Mouse (Mus musculus) cerebral cortex, adult 2 months (tissue): ENCODE results near the gene Tmem121b.

ENCODE experiments used
- WGBS: fragments of 180-500 bp; shearing (Covaris S2); methylation state at CpG from one replicate; pipeline ENCODE4 v1.1.7; 2018; 5-methylcytosine and 5-hydroxymethylcytosine counted together

Tmem121b gene

GRCm38 (mm10) chr6:120493374-120494181 lies at the start of gene Tmem121b:
Gene Tmem121b (minus strand): TSS chr6:120493807.
- 2% methylated on average over 74 of the region's 84 CpGs for WGBS

DNA sequence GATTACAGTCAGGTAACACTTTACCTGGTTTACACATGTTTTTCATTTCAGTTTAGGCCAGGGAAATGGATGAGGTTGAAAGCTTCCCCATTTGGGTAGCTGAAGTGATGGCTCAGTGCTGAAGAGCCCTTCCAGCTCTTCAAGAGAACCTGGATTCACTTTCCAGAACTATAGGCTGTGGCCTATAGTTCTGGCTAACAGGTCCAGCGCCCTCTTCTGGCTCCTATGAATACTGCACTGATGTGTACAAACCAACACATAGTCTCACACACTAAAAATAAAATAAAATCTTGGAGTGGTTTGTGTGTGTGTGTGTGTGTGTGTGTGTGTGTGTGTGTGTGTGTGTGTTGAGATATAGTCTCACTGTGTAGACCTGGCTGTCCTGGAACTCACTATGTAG lies 48.5 kb upstream of the Tmem121b start:
- 4% methylated on average over 1 of the region's 1 CpGs for WGBS

DNA sequence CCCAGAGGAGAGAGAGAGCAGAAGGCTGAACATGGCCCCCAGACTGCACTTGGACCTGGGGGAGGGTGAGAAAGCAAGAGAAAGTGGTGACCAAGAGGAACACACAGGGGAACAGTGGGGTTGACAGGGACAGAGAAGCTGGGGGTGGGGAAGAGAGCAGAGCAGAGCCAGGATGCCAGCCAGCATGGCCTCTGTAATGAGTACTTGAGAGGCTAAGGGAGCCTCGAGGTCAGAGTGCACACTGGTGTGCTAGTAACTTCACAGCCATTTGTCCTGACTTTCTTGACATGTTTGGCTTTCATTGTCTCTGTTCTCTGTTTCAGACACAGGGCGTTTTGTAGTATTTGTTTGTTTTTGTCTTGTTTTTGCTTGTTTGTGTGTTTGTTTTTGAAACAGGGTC lies 47.8 kb upstream of the Tmem121b start:
- WGBS, result 69% methylated on average over 2 of the region's 2 CpGs

GRCm38 (mm10) chr6:120539781-120540231 lies 46.2 kb upstream of the Tmem121b start:
- WGBS, result 61% methylated on average over 10 of the region's 10 CpGs

- WGBS, result 8% methylated on average over 16 of the region's 16 CpGs
Observed at GRCm38 (mm10) chr6:120539132-120539759, 45.6 kb upstream of the Tmem121b start.

- 80% methylated on average over 2 of the region's 2 CpGs for WGBS
Observed at GRCm38 (mm10) chr6:120536337-120536736, 42.7 kb upstream of the Tmem121b start.

- WGBS, result 80% methylated on average over 1 of the region's 1 CpGs
Observed at GRCm38 (mm10) chr6:120532594-120532993, 39.0 kb upstream of the Tmem121b start.

DNA sequence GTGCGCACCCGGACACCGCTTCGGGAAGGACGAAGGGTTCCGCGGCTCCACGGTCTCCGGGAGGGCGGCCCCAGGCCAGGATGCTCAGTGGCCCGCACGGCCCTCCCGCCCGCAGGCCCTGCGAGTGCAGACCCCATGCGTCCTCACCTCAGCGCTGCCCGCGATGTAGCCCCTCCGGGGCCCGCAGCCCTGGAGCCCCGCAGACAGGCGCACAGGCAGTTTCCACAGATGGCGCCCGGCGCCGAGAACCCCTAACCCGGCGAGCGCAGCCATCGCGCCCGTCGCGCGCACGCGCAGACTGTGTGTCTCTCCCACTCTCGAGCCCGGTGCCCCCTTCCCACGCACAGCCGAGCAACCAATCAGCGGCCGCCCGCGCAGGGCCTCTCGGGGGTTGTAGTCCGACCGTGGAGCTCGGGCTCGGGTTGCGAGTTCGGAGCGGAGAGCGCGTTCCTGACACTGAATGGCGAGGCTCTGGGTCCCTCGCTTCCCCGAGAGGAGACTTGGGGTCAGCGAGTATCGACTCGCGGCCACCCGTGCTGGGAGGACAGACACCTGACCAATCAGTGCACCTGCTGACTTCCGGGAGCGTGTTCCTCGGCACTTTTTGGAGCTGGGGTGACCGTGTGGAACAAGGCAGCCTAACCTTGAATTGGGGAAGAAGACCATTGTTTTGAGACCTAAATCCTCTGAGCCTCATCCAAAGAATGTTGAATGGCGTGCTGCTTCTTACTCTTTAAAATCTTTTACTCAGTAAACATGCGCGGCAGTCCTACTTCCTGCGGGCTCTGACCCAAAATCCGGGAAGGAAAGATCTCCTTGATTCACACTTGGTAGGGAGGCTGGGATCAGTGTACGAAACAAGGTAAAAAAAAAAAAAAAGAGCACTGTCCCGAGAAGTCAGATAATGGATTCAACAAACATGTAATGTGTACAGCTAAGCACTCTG lies 37.7 kb upstream of the Tmem121b start, which contains the start of gene Hdhd5:
Hdhd5 (minus strand) TSS at position 300 of the 946 bp plus-strand sequence.
- under 1% methylated on average over 75 of the region's 75 CpGs for WGBS

- 57% methylated on average over 4 of the region's 4 CpGs for WGBS
Observed at GRCm38 (mm10) chr6:120529123-120529522, 35.5 kb upstream of the Tmem121b start.

GRCm38 (mm10) chr6:120524796-120525195 lies 31.2 kb upstream of the Tmem121b start:
- WGBS, result 84% methylated on average over 5 of the region's 5 CpGs

- WGBS, result 91% methylated on average over 5 of the region's 5 CpGs
Observed at GRCm38 (mm10) chr6:120519647-120520046, 26.0 kb upstream of the Tmem121b start.

DNA sequence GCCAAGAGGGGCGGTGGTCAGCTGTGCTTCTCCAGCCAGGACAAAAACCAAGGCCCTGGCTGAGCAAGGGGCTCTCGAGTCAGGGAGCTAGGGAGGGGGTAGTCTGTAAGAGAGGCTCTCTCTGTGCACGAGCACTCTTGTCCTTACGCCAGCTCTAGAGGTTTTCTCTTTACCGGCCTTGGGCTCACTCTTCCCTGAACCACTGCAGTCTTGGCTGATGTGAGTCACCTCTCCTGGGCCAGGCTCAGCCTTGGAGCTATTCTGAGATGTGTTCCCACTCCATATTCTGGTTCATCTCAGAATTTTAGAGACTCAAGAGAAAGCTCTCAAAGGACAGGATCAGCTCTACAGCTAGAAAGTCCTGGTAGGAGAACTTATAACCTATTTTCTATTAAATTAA lies 23.7 kb upstream of the Tmem121b start:
- 52% methylated on average over 5 of the region's 5 CpGs for WGBS

- WGBS, result 86% methylated on average over 6 of the region's 6 CpGs
Observed at GRCm38 (mm10) chr6:120516879-120517278, 23.3 kb upstream of the Tmem121b start.

DNA sequence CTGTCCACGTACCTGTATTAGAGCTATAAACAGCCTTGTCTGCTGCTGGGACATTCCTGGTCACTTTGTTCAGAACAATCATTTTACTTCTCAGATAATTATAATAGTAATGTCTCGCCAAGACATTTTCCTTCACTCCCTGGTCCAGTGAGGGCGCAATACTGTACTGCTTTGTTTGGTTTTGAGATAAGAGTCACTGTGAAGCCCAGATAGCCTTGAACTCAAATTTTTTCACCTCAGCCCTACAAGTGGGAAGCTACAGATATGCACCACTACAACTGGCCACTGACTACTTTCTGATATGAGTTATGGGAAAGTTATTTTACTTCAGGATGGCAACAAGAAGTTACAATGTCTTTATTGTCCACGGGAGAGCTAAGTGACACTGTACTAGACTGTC lies 22.8 kb upstream of the Tmem121b start:
- WGBS, result 93% methylated on average over 4 of the region's 4 CpGs

DNA sequence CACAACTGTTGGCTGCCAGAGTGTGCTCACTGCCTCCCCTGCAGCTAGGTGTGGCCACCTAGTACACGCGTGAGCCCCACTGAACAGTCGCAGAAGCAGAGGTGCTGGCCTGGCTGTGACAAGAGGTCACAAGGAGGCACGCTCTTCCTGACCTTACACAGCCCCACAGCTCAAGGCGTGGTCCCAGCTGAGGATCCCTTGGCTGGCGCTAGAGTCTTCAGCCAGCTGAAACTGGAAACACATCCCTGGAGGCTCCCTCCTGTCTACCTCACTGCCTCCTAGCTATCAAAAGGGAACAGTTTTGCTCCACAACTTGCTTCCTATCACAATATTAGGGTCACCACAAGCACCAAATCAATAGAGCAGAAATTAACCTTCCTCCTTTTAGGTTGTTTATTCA lies 17.6 kb upstream of the Tmem121b start:
- 87% methylated on average over 6 of the region's 6 CpGs for WGBS

DNA sequence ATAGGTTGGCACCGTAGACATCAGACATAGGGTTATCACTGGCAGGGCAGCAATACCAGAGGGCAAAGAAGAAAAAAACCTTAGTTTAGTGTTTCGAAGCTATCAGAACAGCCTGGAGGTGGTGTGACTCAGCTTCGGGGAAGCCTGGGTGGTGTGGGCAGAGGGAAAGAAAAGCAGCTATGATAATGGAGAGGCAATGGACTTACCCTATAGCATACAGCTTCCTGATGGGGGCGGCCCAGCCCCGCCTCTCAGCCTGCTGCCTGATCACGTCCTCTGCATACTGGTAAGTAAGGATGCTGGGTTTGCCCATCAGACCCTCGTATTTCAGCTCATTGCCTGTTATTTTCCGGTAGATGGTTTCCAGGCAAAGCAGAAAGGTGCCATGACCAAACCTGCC lies 16.8 kb upstream of the Tmem121b start:
- 46% methylated on average over 8 of the region's 8 CpGs for WGBS

DNA sequence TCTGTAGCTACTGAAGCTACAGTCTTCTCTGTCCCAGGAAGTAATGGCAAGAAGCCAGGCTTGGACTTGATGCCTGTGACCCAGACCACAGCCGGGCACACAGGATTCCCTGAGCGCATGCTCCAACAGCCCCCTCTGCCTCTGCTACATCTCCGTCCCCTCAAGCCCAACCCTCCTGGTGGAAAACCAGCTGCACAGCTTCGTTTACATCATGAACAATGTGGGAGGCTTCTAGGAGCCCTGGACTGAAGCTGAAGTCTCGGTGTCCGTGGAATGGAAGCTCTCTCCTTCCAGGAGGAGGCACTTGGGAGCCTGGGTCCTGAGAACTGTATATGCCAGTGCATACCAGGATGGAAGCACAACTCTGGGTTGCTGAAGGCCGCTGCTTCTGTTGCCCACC lies 16.4 kb upstream of the Tmem121b start:
- 47% methylated on average over 7 of the region's 7 CpGs for WGBS

DNA sequence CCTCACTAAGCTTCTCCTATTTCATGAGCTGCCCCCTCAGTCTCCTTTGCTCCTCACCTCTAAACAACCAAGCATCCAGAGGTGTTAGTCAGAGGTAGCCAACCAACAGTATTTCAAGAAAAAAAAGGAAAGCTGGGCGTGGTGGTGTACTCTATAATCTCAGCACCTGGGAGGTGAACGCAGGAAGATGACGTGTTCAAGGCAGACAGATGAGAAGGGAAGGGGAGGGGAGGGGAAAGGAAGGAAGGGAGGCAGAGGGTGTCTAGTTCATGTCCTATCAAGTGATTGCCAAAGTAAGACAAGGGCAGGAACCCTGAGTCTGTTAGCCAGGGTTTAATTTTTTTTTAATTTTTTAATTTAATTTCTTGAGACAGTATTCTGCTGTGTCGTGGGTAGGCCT lies 15.0 kb upstream of the Tmem121b start:
- 66% methylated on average over 4 of the region's 4 CpGs for WGBS

DNA sequence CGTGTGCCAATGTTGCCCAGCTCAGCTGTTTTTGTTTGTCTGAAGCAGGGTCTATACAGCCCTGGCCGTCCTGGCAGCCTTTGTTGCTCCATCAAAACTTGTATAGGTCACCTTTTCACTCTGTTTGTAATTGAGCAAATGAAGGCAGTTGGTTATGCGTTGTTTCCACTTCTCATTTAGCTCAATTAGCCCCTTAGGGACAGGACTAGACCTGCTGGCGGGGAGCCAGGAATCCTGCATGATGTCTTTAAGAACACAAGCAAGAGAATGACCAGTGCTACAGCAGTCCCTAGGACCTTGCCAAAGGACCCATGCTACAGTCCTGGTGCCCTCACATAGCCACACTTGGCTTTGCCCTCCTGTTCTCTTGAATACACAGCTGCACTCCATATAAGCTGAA lies 11.9 kb upstream of the Tmem121b start:
- 63% methylated on average over 4 of the region's 4 CpGs for WGBS

GRCm38 (mm10) chr6:120504051-120504450 lies 10.4 kb upstream of the Tmem121b start:
- WGBS, result 41% methylated on average over 3 of the region's 3 CpGs

DNA sequence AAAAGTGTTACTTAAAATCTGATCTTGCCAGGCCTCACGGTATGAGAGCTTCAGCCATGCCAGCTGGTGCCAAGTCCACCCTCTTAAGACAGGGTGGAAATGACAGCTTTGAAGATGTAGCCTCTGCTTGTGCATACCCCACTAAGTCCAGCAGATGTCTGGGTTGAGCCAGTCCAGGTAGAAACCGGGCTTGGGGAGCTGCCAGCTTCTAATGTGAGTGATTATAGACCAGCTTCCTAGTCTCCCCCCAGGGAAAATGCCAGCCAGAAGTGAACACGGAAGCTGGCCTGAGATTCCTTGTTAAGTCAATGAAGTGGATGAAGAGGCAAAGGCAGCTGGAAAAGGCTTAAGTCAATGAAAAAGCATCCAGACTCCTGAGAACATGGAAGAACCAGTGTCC lies 2.9 kb upstream of the Tmem121b start:
- WGBS, result 41% methylated on average over 3 of the region's 3 CpGs
